Mouse (Mus musculus) left cerebral cortex, adult 11 months (tissue): ENCODE measurements around the gene Ap2b1.
"Not testable (repeated sequence)": the region's sequence is repeated elsewhere in the genome, so short reads cannot be mapped to it uniquely, and the experiment has no call there.

Experiments used
- DNase-seq: peaks from one replicate; pipeline ENCODE4 v3.0.0; 2022; ENCODE audit warnings: low spot score

Gene Ap2b1

DNA sequence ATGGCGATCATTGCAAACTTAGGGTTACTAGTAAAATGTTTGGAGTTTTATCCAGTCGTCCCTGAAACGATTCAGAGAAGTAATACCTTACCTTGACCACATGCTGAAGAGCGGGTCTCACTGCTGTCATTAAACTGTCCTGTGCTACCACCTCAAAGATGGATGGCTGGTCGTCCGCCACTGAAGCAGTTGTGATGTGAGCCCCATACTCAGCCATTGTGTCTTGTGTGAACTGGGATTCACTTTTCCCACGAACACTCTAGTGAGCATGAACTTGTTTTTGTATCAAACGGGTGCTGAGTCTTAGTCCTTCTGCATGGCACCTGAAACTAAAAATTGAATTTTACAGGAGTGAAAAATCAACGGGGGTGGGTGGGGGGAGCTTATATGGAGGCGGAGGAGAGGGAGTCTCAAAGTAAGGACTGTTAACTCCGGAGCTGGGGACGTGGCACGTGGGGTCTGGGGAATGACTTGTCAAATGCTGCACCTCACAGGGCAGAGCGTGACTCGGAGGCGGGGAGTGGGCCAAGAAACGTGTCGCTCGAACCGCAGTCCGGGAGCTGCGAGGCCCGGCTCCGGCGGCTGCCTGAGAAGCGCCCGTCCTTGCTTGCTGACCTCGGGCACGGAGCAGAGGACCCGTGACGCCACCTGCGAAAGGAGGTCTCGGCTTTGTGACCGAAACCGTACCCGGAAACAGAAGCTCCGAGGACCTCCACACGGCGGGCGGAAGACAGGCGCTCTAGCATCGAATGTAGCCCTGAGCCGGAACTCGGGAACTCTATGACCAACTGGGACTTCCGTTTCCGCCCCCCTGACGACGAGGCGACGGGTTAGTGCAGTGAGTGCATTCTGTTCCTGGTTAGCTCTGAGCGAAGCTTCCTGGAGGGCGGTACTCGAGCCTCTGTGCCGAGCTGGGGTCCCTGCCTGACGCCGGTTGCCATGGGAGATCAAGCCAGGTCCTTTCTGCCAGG lies at the start of gene Ap2b1:
Gene Ap2b1 (plus strand): TSS at position 800 of the 971 bp plus-strand sequence.
- peak; percentile 91 for DNase-seq

DNA sequence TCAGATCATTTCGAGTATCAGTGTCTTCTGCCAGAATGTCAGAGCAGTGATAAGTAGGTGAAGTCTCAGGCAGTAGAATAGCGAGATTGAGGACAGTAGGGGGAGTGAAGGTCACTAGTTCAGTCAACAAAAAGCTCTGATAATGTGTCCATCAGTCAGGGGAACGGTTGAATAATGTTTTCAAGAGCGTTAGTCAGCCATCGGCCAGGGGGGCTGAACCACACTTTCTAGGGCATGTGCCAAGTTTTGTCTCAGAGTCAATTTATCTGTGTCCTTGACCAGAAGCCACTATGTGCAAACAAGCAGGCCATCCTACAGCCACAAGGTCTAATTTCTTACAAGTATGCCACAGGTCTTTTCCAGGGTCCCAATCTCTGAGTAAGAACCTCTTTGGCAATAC lies 41.6 kb upstream of the Ap2b1 start:
- not testable (repeated sequence) for DNase-seq

DNA sequence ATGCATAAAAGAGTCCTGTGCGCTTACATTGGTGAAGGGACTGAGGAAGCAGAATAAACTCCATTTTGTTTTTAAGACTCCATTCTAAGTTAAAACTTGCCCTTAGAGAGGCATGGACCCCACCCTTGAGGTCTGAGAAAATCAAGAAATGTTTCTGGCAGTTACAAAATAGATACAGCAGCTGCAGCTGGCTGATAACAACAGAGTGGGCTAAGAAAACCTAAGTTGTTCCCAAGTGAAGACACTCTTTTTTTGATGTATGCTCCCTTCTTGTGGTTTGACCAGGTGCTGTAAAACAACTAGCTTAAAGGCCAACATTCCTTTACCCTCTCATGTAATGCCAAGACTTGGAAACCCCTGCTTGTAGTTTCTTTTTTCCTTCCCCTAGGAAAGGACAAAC lies 36.2 kb upstream of the Ap2b1 start:
- DNase-seq: no peak

DNA sequence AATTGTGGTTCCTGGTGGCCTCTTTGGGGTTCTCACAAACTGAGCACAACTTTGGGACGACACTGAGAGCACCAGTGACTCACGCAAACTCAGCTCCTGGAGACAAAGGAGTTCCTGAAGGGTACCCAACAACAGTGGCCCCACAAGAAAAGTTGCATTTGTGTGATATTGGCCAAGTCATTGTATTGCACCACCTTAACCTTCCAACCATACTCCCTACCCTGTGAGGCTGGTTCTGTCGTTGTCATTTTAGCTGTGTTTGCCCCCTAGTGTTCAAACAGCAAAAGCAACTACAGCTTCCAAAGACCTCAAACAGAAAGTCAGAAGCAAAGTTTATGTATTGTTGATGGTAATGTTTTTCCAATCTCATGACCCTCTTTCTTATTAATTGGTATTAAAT lies 35.7 kb upstream of the Ap2b1 start:
- DNase-seq: no peak

DNA sequence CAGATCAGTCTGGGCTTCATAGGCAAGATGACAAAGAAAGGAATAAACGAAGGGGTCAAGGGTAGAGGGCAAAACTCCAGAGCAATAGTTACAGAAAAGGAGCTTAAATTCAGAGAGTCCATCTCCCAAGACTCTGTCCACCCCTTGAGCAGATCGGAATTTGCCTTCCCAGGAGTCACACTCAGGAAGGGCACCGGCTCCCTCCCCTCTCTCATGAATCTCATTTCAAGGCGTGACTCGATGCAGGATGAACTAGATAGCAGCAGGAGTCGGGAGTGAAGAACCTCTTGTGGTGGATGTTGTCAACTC lies 28.0 kb upstream of the Ap2b1 start:
- no peak for DNase-seq

DNA sequence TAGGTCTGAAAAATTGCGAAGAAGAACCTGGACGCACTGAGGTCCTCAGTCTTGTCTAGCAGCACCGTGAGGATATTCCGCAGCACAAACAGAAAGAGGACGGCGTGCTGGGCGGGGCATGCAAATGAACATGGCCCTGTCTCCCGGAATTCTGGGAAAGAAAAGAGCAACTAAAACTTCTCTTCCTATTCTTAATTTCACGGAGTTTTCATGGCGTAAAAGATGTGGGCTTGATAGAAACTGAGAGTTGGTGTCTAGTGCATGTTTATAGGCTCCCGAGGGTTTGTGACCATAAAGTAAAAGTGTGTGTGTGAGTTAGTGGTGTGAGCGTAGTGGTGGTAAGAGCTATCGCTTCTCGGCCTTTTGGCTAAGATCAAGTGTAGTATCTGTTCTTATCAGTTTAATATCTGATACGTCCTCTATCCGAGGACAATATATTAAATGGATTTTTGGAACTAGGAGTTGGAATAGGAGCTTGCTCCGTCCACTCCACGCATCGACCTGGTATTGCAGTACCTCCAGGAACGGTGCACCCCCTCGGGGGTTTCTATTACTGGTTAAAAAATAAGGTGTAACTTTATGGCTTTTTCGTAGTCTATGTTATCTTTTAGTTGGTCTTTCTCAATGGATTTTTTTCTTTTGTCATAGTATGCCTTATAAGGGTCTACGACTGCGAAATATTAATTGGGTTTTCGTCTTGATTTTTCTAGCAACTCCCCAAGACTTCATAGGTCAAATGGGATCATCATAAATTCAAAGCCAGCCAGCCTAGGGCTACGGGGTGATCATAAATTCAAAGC lies 27.5 kb upstream of the Ap2b1 start:
- DNase-seq: peak; percentile 78

DNA sequence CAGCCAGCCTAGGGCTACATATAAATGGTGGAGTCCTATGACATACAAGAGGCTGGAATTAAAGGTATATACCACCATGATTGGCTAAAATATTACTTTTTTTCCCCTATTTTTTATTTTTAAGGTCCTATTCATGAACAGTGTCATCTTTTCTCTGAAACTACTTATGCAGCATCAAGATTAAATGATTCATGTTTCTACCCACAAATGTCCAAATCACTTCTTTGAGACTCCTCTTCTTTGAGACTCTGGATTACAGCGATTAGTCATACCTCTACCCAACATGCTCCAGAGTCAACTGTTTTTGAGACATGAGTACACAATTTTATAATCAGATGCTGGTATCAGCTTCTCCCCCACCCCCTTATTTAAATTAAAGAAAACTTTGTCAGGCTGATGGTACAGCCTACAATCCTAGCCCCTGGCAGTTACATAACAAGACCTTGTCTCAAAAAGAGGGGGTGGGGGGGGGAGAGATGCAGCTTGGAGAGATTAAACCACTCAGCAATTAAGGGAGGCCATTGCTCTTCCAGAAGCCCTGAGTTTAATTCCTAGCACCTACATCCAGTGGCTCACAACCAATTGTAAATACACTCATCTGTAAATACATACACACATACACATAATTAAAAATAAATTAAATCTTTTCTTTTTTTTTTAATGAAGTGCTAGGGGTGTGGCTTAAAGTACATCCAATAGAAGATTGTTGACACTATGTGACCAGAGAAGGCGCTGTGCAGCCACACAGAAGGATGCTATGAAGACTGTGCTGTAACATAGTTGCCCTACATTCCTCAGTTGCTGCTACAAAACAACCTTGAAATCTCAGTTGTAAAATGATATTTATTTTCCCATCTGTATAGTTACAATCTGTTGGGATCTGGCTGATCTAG lies 26.6 kb upstream of the Ap2b1 start:
- DNase-seq: no peak

DNA sequence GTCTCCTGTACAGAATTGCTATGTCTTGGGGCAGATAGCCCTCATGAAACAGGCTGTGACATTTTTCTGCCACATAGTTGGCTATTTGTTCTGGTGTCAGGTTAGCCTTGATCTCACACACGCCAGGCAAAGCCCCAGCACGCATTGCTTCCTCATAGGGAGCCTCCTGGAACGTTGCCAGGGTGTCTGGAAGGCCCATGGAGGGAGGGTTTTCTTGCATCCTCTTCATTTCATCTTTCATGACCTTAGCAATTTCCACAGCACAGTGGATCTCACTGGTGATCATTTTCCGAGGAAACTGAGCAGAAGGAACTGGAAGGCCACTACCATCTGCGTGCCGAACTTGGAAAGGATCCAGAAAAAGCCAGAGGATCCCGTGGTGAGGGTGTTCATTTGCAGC lies 22.6 kb upstream of the Ap2b1 start:
- no peak for DNase-seq

DNA sequence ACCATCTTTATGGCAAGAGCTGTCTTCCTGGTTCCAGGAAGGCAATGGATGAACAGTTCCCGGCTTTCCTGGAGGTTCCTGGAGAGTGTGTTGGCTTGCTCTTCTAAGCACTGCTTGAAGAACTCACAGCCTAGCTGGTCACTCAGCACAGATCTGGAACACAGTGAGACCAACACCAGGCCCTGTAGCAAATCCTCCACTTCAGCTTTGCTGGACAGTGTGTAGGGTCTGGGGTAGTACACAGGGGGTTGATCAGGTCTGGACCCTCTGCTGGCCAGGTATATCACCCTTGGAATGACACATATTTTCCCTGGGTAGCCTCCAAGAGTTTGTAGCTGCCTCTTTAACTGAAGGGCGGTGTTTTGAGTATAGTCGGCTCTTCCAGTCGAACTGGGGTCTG lies 19.8 kb upstream of the Ap2b1 start:
- DNase-seq: no peak

DNA sequence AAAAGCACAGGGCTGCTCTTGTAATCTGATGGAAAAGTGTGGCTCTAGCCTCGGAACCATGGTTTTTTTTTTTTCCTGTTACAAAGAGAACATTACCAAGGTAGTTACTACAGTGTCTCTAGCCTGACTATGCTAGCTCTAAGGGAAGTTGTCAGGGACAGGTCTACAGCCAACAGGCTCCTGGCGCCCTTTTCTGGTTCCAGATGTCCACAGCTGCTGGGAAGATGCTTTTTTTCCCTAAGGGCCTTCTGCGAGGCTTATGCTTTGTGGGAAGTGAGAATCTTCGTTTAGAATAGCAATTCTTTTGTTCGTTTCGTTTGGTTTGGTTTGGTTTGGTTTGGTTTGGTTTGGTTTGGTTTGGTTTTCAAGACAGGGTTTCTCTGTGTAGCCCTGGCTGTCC lies 19.1 kb upstream of the Ap2b1 start:
- no peak for DNase-seq

DNA sequence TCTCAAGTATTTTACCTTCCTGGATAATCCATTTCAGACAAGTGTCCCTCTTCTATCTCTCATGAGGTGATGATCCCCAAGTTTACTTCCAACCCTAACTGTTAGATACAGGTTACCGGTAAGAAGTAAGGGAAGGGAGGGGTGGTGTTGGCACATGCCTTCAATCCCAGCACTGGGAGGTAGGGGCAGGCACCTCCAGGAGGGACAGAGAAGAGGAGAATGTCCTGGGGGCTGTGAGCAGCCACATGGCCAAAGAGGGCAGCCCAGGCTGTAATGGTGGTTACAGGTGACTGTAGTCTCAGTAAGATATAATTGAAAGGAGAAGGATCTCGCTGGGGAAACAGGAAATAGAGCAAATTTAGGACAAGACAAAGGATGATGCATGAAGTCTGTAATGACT lies 16.7 kb upstream of the Ap2b1 start:
- no peak for DNase-seq

DNA sequence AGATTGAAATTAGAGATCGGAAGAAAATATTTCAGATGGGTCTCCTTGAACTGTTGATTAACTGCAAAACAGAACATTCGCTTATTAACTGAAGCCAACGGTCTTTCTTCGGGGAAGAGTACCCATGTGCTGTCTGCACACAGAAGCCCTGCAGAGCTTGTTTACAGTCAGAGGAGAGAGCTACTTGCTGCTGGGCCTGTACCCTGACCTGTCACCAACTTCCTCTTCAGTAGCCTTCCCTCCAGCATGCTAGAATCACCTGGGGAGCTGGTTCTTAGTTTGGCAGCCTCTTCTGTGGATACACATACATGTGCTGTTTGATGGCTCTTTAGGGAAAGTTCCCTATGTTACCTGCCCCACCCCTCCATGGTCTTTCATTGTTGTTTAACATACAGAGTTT lies 13.2 kb upstream of the Ap2b1 start:
- DNase-seq: no peak

DNA sequence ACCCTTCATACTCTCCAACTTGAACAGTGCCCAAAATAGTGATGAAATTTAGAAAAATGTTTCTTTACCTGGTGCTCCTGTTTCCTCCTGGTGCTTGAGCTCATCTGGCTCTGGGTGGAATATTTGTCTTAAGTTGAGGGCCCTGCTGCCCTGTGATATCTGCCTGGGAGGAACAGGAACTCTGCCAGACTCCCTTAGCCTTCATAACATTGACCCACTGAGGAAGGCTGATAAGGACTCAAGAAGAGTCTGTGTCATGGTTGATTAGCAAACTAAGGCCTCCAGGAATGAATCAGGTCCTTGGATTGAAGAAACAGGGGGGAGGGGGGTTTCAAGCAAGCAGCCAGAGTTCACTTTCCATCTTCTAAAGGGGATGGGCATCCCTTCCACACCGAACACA lies 12.3 kb upstream of the Ap2b1 start, which contains the start of gene Slfn14:
Gene Slfn14 (minus strand): TSS at position 161 of the 400 bp plus-strand sequence.
- DNase-seq: no peak

DNA sequence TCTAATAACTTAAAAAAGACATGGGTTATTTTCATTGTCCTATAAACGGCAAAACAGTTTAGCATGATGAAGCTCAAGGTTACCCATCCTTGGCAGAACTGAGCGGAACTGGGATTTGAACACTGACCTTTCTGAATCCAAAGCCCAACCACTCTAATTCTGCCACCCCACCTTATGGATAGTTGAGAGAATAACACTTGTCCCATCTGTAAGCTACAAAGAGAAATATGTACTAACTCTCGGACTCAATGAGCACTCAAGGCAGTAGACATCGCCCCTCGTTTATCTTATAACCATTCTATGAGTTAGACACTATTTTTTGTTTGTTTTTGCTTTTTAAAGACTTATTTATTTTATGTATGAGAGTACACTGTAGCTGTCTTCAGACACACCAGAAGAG lies 9.8 kb upstream of the Ap2b1 start:
- DNase-seq: no peak

DNA sequence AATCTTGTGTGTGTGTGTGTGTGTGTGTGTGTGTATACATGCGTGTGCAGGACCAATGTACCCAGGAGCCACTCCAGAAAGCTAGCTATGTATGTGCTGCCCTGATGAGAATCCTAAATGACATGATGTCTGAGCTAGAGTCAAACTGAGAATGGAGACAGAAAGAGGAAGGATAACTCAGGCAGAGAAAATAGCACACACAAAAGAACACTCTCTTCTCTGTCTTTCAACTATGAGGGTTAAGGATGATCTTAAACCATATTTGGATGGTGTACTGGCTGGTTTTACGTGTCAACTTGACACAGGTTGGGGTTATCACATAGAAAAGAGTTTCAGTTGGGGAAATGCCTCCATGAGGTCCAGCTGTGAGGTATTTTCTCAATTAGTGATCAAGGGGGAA lies 9.2 kb upstream of the Ap2b1 start:
- no peak for DNase-seq

DNA sequence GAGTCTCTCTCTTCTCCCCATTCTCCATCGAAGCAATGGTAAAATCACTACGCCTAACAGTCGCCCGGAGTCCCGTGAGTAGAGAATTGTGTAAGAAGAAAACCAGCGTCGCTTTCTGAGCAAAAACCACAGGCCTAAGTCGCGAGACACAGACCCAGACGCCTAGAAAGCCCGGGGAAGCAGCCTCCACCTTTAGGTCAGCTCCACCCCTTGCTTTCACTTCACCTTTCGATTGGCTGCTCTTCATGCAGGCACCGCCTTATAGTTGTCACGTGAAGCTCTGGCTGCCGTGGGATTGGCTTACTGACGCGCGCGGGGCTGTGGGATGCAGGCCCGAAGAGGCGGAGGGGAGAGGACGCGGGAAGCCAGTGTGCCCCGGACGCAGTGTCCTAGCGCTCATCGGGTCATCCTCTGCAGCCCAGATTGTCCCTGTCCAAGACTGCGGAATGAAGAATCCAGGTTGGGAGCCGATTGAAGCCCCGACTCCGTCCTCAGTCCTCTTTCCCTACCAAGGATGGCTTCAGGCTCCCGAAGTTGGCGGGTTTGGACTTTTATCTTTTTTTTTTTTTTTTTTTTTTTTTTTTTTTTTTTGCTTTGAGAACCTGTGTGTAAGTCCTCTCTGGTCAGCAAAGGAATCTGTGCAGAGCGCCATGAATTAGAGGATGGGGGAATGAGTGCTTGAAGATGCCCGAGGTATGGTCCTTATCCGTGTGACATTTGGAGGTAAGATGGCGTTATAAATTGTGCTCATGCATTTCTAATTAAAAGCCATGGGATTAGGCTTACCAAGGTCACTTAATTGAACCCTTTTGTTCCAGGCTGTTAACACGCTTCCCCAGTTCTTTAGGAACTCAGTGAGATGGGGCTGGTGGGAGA lies 7.2 kb upstream of the Ap2b1 start:
- DNase-seq: peak; percentile 96

DNA sequence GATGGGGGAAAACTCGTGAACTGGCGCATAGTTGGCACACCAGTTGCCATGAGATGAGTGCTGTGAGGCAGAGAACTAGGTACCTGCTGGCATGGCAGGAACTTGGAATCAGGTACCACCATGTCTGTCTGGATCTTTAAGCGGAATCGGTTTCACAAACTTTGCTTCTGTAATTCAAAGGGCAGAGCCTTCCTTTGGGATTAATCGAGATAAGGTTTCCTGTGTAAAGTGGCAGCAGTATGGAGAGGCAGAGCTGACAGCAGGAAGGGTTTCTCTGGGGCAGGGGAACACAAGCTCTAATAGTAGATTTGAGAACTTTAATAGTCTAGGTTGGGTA lies 6.6 kb upstream of the Ap2b1 start:
- no peak for DNase-seq

DNA sequence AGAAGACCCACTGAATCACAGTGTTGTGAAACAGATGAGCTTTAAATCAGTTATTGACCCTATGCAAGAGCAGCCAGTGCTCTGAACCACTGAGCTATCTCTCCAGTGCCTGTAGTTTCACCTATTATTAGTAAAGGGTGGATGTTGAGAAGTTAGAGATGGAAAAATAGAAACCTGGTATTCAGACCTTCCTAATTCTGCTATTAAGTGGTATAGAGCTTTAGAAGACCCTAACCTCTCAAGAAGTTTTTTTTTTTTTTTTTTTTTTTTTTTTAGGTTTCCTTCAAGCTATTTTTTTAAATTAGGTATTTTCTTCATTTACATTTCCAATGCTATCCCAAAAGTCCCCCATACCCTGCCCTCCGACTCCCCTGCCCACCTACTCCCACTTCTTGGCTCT lies 5.6 kb upstream of the Ap2b1 start:
- no peak for DNase-seq

DNA sequence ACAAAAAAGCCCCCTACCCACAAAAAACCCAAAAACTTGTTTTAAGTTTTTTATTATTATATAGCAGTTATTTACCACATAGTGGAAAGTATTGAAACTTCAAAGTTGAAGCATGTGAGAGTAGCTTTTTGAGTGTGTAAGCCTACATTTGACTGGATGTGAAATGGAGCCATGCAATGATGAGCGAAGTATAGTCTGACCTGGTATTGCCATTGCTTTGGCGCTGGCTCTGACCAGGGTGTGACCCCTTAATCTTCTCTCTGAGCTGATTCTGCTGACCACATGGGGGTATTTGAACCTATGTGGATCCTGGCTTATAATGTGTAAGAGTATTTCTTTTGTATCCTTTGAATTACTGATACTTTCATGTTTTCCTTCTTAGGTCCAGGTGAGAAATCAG lies 4.7 kb upstream of the Ap2b1 start:
- no peak for DNase-seq

DNA sequence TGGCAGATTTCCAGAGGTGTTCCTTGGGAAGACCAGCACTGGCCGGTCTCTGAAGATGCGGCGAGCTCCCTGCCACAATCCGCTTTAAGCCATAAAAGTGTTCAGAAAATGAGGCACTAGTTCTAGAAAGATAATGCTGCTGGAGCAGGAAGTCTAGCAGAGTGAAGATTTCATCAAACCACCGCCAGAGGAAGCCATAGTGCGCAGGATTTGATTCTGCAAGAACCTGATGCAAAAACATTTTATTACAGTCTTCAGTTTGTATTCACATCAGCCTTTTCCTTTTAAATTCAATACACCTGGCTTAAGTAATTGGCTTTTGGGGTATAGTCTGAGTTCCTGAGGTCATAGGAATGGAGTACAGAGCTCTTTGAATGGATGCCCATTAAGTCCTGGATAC lies 1.0 kb upstream of the Ap2b1 start:
- no peak for DNase-seq

DNA sequence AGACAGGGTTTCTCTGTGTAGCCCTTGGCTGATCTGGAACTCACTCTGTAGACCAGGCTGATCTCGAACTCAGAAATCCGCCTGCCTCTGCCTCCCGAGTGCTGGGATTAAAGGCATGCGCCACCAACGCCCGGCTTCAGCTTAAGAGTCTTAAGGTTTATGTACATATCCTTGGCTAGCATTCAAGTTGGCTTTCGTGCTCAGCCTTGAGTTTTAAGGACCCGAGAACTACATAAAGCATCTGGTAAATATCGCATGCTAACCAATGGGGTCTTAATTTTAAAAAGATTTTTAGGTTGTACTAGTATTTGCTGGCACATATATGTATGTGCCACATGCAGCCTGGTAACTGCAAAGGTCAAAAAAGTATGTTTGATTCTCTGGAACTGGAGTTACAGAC lies 900 bp downstream of the Ap2b1 start:
- DNase-seq: no peak
